Mouse (Mus musculus) heart, postnatal 10 days (tissue): ENCODE measurements around the gene Cdc42bpa. TPM values are rescaled to one million over a fixed set of nuclear protein-coding genes. Genes with fewer than 3 reads are reported as not detected.
A peak's percentile ranks its signal among the peaks of the same experiment; 100 is the strongest.

Experiments used
- DNase-seq, 2 experiments: peaks; one replicate each; pipeline ENCODE4 v3.0.0; 2021
- intact Hi-C: fragments of 180-260 bp; cut with DNase I; formaldehyde crosslinking; loops from one replicate; pipeline ENCODE4 v1.15.1; 2025
- total RNA-seq, 2 experiments: library from RNA; stranded (reverse); gene quantifications; 2 replicates each; pipeline ENCODE4 v1.2.3; 2021

Cdc42bpa gene
- total RNA-seq, 2 experiments from 2014 or later, result 56.6 to 57.7 TPM

DNA sequence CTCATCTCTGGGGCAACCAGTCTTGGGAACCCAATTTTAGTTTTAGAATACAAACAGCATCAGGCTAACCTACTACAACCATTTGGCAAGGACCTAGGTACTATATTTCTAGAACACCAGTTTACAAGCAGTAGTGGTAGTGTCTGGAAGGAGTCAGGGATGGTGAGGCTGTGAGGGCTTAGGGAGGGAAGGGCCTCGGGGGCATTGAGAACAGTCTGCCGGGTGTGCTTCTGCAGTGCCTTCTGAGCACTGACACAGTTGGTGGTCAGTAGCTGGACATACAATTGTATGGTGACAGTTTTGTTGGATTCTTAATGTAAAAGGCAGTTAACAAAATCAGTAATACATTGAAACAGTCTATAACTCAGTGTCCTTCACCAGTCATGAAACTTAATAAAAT is 200.3 kb downstream of the Cdc42bpa start:
- intact Hi-C loops, result no loop called here
- no peak for DNase-seq

DNA sequence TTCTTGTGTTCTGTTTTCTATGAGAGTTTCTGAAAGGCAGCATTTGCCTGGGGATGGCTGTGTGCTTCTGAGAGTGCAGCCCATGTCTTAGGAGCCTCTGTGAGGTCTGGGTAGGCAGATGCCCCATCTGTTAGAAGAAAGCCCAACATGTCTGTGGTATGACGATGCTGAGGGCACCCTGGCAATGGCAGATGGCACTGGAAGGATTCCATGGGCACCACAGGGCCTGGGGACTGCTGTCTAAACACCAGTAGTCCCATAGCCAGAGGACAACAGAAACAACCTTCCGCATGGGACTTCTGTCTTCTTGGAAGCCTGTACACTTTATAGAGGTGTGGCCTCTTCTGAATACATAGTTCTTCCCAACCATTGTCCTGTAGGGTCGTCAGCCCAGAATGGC is 200.9 kb downstream of the Cdc42bpa start:
- intact Hi-C loops, result no loop called here
- DNase-seq, result peak in 1 of 2 experiments; percentile 7

DNA sequence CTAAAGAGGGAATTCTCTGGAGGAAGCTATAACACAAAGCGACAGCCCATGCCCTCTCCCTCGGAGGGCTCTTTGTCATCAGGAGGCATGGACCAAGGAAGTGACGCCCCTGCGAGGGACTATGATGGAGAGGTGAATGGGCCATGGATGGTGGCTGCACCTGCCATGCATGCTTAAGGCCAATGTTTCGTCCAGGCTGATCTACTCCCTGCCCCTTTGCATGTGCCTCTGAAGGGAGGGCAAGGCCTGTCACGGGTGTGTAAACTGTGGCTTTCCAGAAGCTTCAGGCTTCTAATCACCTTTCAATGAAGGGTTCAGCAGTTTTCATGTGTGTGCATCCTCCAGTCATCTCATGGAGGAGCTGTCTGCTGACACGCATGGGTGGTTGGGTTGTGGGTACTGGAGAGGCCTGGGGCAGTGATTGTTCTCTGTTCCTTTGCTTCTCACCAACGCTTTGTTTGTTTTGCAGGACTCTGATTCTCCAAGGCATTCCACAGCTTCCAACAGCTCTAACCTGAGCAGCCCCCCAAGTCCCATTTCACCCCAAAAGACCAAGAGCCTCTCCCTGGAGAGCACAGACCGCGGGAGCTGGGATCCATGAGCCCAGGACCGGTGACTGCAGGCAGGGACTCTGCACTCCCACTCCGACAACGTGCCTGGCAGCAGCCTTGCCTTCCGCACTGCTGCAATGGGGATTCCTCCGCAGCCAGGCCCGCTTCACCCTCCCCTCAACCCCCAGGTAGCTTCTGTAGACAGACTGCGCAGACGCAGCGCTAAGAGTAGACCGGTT is 201.5 kb downstream of the Cdc42bpa start:
- DNase-seq, result peak; percentile 3 to 7
- intact Hi-C loops, result no loop called here

DNA sequence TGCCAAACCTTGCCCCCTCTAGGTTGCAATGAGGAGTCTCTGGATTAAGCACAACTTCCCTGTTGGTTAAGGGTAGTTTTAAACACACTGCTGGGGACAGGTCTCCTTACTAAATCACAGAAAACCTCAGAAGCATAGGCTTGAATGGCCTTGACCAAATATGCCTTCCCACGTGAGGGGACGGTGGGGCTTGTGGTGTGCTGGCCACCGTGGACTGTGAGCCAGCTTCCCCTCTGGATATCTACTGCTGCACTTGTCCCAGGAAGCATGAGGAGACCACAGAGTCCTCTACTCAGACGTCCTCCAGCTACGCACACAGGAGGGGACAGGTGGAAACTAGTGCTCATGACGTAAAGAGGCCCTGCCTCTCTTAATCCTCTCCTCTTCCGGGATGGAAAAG is 202.7 kb downstream of the Cdc42bpa start:
- intact Hi-C loops, result no loop called here
- DNase-seq, result no peak

DNA sequence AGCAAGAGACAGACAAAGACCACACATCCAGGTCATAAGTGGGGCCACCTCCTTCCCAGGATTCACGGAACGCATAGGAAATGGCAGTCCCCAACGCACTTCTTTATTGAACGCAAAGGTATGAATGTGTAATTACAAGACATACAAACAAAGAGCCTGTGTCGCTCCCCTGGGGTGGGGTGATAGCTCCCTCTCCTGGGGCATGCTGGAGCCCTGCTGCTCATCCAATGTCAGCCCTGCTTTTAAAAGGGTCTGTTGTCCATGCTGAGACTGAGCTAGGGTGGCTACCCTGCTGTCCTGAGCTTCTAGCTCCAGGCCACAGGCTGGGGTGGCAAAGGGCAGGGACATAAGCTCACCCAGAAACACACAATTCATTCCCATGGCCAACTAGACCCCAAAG is 206.3 kb downstream of the Cdc42bpa start:
- DNase-seq, result no peak

DNA sequence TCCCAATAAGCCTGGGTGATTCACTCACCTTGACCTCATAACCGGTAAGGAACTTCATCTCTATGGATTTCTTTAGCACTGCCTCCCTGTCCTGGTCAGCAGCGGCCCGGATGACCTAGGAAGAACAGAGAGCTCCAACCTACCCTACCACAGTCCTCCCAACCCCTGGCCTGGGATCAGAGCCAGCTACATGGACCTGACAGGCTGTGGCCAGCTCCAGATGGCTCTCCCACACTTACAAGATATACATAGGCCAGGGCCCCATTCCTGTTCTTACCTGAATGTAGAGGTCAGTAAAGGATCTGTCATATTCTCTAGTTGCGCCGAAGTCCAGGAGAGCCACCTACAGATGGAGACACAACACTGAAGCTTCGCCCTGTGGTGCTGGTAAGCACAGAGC is 208.0 kb downstream of the Cdc42bpa start:
- intact Hi-C loops, result no loop called here

More for the DNA sequence above, 206.3 kb downstream of the Cdc42bpa start:
- intact Hi-C loops, result no loop called here

DNA sequence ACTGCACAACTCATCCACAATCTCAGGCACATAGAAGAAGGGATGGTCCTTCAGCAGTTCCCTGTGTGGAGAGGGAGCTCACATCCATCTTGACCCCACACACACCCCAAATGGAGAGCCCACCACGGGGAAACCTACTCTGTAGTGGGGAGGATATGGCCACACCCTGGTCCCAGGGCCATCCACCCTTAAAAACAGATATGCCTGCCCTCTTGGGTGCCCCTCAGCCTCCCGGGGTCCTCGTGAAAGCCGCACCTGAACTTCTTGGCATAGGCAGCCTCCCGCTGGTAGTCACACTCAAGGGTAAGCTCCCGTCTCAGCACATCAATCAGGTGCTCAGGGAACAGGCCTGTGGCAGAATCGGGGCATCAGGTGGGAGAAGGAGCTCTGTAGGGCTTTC is 208.9 kb downstream of the Cdc42bpa start:
- DNase-seq, result peak in 1 of 2 experiments; percentile 7
- intact Hi-C loops, result no loop called here

More for the DNA sequence above, 208.0 kb downstream of the Cdc42bpa start:
- peak; percentile 43 to 56 for DNase-seq

DNA sequence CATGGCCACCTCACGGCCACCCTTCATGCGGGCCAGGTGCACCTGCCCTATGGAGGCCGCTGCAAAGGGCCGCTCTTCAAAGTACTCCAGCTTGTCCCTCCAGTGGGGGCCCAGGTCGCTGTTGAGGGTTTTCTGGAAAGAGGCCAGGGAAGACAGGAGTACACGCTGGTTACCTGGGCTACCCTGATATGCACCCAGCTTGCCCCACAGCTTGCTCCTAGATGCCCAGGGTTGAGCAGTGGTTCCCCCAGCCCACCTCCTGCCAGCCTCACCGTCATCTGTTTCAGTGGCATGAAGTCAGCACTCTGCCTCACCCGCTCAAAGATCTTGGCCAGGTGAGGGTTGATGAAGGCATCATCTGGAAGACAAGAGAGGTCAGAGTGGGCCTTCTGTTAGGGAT is 209.8 kb downstream of the Cdc42bpa start:
- intact Hi-C loops, result loop anchor here (10.0 kb wide), 1 partner anchor 255 kb away; no protein-coding TSS in a partner anchor

DNA sequence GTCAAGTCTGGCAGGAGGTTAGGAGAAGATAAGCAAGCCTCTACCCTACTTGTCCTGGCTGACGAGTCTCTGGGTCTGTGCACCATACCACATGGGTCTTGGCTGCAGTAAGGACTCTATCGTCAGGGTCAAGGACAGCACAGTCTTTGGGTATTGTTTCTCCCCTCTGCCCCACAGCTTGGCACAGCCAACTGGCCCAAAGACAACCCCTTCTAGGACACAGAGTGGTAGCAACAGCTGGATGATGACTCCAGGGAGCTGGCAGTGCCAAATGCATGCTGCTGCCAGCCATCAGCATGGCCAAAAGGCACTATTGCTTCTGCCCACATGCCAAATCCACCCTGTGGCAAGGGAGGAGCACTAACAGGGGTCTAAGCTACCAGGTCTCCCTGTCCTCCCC is 211.6 kb downstream of the Cdc42bpa start:
- intact Hi-C loops, result loop anchor here (10.0 kb wide), 1 partner anchor 253 kb away; no protein-coding TSS in a partner anchor
- peak; percentile 58 to 59 for DNase-seq

More for the DNA sequence above, 209.8 kb downstream of the Cdc42bpa start:
- peak; percentile 3 to 6 for DNase-seq

DNA sequence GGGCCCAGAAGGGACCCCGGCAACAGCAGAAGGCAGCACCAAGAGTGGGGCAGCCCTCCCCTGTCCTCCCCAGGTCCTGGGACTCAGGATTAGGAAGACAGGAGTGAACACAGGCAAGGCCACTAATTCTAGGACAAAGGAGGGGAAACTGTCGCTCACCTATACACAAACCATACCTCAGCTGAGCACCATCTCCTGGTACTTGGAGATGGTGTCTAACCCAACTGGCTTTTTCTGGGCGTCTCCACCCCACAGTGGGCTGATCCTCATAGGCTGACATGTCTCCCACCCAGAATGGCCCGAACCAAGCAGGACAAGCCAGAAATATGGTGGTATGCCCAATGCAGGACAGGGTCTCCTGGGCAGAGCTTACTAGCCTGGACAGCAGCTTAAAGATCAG is 212.3 kb downstream of the Cdc42bpa start:
- intact Hi-C loops, result loop anchor here (10.0 kb wide), 1 partner anchor 252 kb away; no protein-coding TSS in a partner anchor
- DNase-seq, result peak; percentile 4 to 7

DNA sequence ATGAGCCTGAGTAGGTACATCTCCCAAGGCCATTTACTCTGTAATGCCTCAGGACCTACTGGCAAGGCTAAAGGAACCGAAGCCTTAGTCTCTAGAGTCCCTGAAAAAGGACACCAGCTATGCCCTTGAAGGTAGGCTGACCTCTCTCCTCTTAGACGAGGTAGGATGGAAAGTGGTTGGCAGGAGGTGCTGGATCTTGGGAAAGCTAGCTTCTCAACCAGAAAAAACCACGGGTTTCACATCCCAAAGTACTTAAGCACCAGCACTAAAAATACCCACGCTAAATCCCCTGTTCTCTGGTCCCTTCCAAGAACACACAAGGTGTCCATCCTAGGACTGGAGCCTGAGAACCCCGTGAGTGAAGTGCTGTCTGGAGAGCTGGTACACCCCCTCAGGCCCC is 212.7 kb downstream of the Cdc42bpa start:
- intact Hi-C loops, result loop anchor here (10.0 kb wide), 1 partner anchor 252 kb away; no protein-coding TSS in a partner anchor
- peak; percentile 8 to 12 for DNase-seq

DNA sequence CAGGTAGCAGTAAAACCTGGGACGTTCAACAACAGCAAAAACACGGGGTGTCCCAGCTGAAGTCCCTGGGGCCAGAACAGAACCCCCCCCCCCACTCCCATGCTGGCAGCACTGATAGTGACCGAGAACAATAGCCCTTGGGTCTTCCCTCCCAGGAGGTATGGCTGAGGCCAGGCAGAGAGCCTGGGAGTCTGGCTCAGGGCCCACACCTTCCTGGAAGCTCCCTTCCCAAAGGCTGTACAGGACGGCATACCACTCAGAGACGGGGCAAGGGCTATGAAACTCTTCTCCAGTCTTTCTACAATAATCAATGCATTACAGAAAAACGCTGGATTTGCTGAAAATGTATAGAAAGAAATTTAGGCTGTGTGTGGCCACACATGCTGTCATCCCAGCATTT is 214.4 kb downstream of the Cdc42bpa start:
- intact Hi-C loops, result loop anchor here (1.0 to 10.0 kb wide), 3 partner anchors 41 to 373 kb away; no protein-coding TSS in a partner anchor
- peak; percentile 17 to 29 for DNase-seq

DNA sequence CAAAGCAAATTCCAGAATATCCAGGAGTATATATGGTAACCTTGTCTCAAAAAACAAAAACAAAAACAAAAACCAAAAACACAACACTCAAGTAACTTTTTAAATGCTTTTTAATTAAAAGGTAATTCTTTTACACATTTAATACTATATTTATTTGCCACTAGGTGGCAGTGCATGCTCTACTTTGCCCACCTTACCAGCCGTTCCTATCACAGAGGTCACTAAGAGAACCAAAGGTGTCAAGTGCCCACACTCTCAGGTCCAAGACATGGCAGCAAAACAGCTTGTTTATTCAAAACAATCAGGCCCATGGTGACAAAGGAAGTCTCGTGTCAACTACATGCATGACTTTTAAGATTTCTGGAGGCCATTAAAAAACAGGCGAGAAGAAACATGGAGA is 214.9 kb downstream of the Cdc42bpa start:
- intact Hi-C loops, result loop anchor here (1.0 to 10.0 kb wide), 3 partner anchors 40 to 372 kb away; no protein-coding TSS in a partner anchor
- DNase-seq, result peak; percentile 36 to 45

DNA sequence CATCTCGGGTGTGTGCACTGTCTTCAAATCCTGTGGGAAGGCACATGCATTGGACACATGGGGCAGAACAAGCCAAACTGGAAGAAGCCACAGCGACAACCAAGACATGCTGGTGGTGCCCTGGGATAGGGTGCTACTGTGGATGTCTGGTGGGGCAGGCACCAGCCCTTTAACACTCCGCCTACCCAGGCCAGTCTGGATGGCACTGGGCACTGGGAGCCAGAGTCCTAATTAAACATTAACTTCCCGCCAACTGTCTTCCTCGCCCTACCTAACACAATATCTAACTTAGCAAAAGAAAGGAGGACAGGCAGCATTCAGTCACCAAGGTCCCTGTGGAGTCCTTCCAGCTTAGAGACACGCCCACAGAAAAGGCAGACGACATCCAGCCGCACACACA is 215.4 kb downstream of the Cdc42bpa start:
- intact Hi-C loops, result loop anchor here (1.0 to 10.0 kb wide), 3 partner anchors 40 to 372 kb away; no protein-coding TSS in a partner anchor
- DNase-seq, result peak in 1 of 2 experiments; percentile 25

DNA sequence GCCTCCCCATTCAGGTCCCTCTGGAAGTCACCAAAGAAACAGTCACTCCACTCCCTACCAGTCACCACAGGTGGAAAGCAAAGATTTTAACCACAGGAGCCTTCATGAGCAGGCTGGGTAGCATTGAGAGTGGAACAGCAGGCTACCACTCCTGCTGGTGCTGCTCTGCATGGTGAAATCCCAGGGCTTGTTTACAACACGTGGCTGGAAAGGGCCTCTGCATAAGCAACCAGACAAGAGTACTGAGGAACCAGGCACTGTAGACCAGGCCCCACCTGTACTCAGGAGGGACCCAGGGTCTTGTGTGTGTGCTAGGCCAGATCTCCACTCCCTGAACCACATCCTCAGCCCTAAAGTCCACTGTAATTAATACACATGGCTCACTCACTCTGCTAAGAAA is 216.5 kb downstream of the Cdc42bpa start:
- no peak for DNase-seq
- intact Hi-C loops, result loop anchor here (5.0 to 10.0 kb wide), 2 partner anchors 248 to 371 kb away; no protein-coding TSS in a partner anchor

DNA sequence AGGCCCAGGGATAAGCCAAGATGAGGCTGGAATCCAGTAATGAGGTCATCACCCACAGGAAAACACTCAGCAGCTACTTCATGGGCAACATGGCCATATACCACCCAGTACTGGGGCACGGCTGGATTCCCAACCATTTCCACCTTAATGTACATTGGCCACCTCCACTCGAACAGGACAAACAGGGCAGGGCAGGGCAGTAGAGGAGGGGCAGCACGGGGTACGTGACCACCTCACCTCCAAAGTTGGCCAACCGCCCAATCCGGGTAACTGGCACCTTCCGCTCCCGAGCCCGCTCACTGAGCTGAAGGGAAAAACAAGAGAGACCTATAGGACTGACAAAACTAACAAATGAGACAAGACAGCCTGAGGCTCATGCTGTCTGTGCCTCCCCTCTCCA is 218.1 kb downstream of the Cdc42bpa start:
- DNase-seq, result peak in 1 of 2 experiments; percentile 35
- intact Hi-C loops, result loop anchor here (5.0 to 10.0 kb wide), 2 partner anchors 246 to 369 kb away; no protein-coding TSS in a partner anchor

DNA sequence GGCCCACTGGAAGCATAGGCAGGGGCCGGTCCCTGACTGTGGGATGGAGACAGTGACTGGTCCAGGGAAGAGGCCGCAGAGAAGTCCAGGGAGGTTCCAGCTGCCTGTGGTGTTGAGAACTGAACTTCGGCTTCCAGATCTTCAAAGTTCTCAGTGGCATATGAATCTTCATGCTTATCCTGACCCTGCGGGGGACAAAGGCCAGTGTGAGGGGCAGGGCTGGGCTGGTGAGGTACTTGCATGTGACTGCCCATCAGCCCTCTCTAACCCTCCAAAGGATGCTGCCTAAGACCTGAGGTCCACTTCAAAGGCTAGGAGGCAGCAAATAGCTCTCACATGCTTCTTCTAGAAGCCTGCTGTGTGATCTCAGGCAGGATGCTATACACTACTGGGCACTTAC is 218.8 kb downstream of the Cdc42bpa start:
- no peak for DNase-seq
- intact Hi-C loops, result loop anchor here (5.0 to 10.0 kb wide), 2 partner anchors 246 to 368 kb away; no protein-coding TSS in a partner anchor

DNA sequence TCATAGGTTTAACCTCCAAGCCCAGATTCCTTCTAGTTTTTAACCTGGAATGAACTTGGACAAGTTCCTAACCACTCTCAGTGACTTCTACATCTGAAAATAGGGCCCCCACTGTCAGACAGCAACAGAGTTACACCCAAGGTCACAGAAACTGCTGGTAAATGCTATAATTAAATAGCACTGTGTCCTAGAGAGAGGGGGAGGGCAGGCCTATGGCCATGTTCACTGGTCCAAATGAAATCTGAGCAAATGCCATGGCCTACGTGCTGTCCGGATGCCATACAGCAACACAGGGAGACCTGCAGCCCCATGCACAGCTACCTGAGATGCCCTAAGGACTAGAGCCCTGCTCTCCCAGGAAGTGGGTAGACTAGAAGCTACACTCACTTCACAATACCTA is 219.6 kb downstream of the Cdc42bpa start:
- DNase-seq, result peak in 1 of 2 experiments; percentile 37
- intact Hi-C loops, result loop anchor here (5.0 to 10.0 kb wide), 2 partner anchors 245 to 367 kb away; no protein-coding TSS in a partner anchor

DNA sequence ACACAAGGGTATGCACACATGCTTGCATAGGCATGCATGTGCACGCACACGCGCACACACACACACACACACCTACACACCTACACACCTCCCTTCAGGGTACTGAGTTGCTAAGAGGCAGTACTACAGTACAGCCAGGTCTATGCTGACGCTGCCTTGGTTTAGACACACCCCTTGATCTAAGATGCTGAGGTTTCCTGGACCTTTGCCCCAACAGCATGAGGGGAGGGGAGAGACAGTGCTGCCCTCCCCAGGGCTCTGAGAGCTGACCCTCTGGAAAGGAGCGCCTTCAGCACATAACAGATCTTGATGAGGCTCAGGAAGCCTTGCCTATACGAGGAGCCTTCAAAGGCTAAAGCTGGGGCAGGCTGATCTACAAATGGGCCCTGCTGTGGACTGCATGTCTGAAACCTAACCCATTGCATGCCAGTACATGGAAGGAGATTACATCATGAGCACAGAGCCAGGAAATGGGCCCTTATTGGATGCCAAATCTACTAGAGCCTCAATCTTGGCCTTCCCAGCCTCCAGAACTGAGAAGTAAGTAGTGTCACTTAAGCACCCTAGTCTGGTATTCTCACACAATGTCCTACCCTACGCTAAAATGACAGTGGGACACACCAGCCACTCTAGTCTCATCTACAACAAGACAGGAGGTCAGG is 221.2 kb downstream of the Cdc42bpa start:
- intact Hi-C loops, result no loop called here

DNA sequence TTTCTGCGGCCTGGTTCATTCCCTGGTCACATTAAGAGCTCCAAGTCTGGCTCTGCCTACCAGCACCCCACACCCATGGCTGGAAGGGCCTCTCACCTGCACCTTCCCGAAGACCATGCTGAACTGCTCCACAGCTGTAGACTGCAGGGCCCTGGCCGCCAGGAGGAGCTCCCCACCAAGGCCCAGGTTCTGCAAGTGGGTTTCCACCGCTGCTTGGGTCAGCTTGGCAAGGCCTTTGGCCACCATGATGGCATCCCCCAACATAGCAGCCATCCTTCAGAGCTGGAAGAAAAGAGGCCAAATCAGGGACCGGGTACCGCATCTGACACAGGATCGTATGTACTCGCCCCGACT is 221.7 kb downstream of the Cdc42bpa start:
- intact Hi-C loops, result no loop called here
- DNase-seq, result peak in 1 of 2 experiments; percentile 9

More for the DNA sequence above, 221.2 kb downstream of the Cdc42bpa start:
- DNase-seq, result no peak

DNA sequence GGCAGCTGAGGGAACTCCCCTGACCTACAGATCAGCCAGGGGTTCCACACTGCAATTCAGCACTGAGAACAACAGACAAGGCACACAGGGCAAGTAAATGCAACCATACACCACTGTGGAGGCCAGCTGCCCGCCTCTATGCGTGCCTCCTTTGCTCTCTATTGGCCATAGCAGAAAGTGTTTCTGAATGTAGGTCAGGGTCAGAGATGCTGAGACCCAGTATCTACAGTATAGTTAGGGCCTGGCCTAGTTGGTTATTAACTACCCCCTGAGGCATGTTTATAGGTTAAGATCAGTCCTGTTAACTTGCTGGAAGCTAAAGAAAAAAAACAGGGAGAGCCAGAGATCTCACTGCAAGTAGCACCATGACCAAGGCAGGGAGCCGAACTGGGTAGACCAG is 222.5 kb downstream of the Cdc42bpa start:
- intact Hi-C loops, result no loop called here
- DNase-seq, result no peak
